Mouse (Mus musculus) kidney, embryonic 15.5 days (tissue): ENCODE measurements around the gene Ttc9. TPM values are rescaled to one million over a fixed set of nuclear protein-coding genes. Genes with fewer than 3 reads are reported as not detected.
A peak's percentile ranks its signal among the peaks of the same experiment; 100 is the strongest.

Experiments used
- ATAC-seq: fragments of 200-750 bp; cut with Nextera tagmentation; replicated peaks from 2 replicates; pipeline ENCODE4 v1.8.0; 2017; ENCODE audit warnings: moderate TSS enrichment; ENCODE audit not compliant: low FRiP score
- H3K27ac ChIP-seq: fragments of 300-500 bp; sonication (generic); 2 replicates; pipeline ENCODE4 v1.5.1; 2015; ENCODE audit warnings: mild to moderate bottlenecking, inconsistent platforms
- H3K27me3 ChIP-seq: fragments of 300-500 bp; sonication (generic); 2 replicates; pipeline ENCODE4 v1.6.1; 2015; ENCODE audit warnings: inconsistent platforms
- H3K36me3 ChIP-seq: fragments of 300-500 bp; sonication (generic); 2 replicates; pipeline ENCODE4 v1.6.1; 2015; ENCODE audit warnings: inconsistent platforms
- H3K4me1 ChIP-seq: fragments of 300-500 bp; sonication (generic); 2 replicates; pipeline ENCODE4 v1.6.1; 2015; ENCODE audit warnings: inconsistent platforms
- H3K4me2 ChIP-seq: fragments of 300-500 bp; sonication (generic); 2 replicates; pipeline ENCODE4 v1.6.1; 2015; ENCODE audit warnings: moderate library complexity, mild to moderate bottlenecking, inconsistent platforms
- H3K4me3 ChIP-seq: fragments of 300-500 bp; sonication (generic); replicated peaks from 2 replicates; pipeline ENCODE4 v1.5.1; 2015; ENCODE audit warnings: mild to moderate bottlenecking, inconsistent platforms
- H3K9ac ChIP-seq: fragments of 300-500 bp; sonication (generic); 2 replicates; pipeline ENCODE4 v1.6.1; 2015; ENCODE audit warnings: mild to moderate bottlenecking, inconsistent platforms
- H3K9me3 ChIP-seq: fragments of 300-500 bp; sonication (generic); replicated peaks from 2 replicates; pipeline ENCODE4 v1.6.1; 2016; ENCODE audit warnings: inconsistent platforms
- whole genome bisulfite sequencing: fragments of 180-500 bp; shearing (Covaris S2); methylation state at CpG from one replicate; pipeline ENCODE4 v1.1.7; 2015; ENCODE audit warnings: mixed read lengths; 5-methylcytosine and 5-hydroxymethylcytosine counted together
- polyA plus RNA-seq: library from polyadenylated mRNA; unstranded; fragments of >200 nt; fragmentation: Nextera tagmentation; extraction: Ambion mirVana; gene quantifications from 2 replicates; pipeline ENCODE4 v1.2.1, GENCODE M21; 2015

The Ttc9 gene
- polyA plus RNA-seq, 1 experiment from 2014 or later: 1.4 TPM

DNA sequence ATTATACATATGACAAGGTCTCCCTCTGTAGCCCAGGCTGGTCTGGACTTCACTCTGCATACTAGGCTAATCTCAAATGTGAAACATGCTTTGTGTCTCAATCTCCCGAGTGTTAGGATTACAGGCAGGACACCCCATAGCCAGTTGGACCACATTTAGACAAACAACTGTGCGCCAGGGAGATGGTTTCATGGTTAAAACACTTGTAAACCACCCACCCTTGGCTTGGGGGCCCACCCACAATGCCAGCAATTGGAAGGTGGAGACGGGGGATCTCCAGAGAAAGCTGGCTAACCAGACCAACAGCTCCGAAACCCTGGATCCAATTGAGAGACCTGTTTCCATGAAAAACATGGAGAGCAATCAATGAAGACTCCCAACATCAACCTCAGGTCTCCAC, 3.0 kb upstream of the Ttc9 start:
- Histone ChIP-seq H3K9me3 (no peaks in the 10 kb centered on the region), H3K4me3 (no peak overlapping the region), H3K36me3 (no peaks in the 10 kb centered on the region), H3K4me1 (peaks cover 19% of the 10 kb centered on the region), H3K4me2 (no peak overlapping the region), H3K9ac (no peak overlapping the region), H3K27ac (no peak overlapping the region), H3K27me3 (peaks cover 82% of the 10 kb centered on the region)
- no peak for ATAC-seq
- 84% methylated on average over 4 of the region's 4 CpGs for WGBS

DNA sequence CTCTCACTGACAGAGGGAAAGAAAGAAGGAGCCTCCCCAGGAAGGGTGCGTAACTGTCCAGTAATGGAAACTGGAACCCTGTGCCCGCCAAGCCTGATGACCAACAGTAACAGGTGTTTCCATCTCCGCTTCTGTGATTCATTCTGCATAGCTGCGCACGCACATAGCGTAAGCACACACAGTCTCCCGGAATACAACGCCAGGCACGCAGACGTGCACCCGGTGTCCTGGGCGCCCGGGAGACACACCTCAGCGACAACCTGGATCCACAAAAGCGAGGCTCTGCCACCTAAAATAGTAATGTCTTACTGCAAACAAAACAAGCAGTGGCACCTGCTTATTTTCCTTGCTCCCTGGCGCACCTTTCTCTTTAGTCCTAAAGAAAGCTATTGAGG, 532 bp upstream of the Ttc9 start:
- WGBS: 1% methylated on average over 16 of the region's 16 CpGs
- H3K9ac ChIP-seq: peak overlapping the region; percentile 43
- no peaks in the 10 kb centered on the region for H3K36me3 ChIP-seq
- peak overlapping the region; percentile 99 for H3K4me2 ChIP-seq
- H3K27ac ChIP-seq: no peak overlapping the region
- peaks cover 80% of the 10 kb centered on the region for H3K27me3 ChIP-seq
- ATAC-seq: peak; percentile 36; the same call in 1 of the 2 replicates
- H3K4me1 ChIP-seq: peaks cover 19% of the 10 kb centered on the region
- no peaks in the 10 kb centered on the region for H3K9me3 ChIP-seq
- peak overlapping the region; percentile 59 for H3K4me3 ChIP-seq

DNA sequence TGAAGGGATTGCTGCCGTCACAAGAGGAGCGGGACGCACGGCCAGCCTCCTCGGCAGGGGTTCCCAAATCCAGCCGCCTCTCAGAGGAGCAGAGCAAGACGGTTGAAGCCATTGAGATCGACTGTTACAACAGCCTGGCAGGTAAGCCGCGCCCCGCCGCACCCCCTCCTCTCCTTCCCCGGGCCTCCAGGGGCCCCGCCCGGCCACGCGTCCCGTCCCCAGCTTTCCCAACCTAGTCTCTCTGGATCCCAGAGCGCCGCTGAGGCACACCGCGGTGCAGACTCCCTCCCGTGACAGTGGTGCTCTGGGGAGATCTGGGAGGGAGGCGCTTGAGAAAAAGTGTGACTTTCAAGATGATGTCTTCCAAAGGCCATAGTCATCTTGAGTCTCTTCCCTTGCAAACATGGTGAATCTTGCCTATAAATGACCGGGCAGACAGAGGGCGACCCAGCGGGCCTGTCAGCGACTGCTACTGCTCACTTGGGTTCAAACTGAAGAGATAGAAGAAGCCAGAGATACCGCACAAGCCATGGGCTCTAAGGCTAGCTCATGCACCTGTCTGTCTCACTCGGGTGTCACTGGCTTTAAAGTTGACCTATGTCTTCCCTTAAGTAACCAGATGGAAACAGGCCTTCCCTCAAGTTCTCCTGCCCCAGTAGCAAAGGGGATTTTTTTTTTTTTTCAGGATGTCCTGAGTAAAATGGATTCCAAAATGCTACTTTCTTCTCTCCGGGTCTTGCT, 782 bp downstream of the Ttc9 start:
- Histone ChIP-seq H3K9ac (peak overlapping the region; percentile 43), H3K4me2 (peak overlapping the region; percentile 99), H3K4me3 (peak overlapping the region; percentile 59), H3K27me3 (peaks cover 69% of the 10 kb centered on the region), H3K9me3 (no peaks in the 10 kb centered on the region), H3K4me1 (peaks cover 19% of the 10 kb centered on the region), H3K27ac (no peak overlapping the region), H3K36me3 (no peaks in the 10 kb centered on the region)
- no peak for ATAC-seq
- 3% methylated on average over 31 of the region's 31 CpGs for WGBS

DNA sequence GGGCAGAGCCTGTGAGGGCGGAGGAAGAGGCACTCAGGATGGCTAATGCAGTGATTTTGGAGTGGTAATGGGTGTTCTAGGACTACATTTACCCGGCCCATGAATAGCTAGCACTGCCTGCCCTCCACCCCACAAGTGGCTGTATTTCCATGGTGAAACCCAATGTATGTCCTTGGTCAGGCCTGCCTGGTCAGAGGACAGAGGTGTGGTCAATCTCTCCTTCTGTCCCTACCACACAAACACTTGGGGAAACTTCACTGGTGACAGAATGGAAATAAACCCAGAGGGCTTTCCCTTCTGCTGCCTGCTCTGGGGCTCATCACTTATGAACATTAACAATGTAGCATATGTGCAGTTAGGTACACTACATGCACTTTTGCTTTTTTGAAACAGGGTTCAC, 2.2 kb downstream of the Ttc9 start:
- Histone ChIP-seq H3K4me1 (peaks cover 19% of the 10 kb centered on the region), H3K9me3 (no peaks in the 10 kb centered on the region)
- WGBS: 84% methylated on average over 2 of the region's 2 CpGs

DNA sequence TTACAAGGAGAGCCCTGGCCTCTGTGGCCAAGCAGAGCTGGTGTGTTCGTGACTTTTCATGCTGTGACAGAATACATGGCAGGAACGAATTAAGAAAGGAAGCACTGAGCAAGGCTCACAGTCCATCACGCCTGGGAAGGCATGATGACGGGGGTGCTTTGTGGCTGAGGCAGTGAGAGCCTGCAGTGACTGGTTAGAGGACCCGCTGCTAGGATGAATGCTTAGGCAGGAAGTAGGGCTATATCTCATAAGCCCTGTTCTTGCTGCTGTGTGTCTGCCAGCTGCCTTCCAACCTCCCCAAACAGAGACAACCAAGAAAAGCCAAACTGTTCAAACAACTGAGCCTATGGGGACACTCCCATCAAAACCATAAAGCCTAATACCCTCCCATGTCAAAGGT, 9.6 kb downstream of the Ttc9 start:
- no peak overlapping the region for H3K4me2 ChIP-seq

More for the DNA sequence above, 2.2 kb downstream of the Ttc9 start:
- H3K4me3 ChIP-seq: no peak overlapping the region
- H3K27me3 ChIP-seq: peaks cover 59% of the 10 kb centered on the region
- H3K27ac ChIP-seq: no peak overlapping the region
- ATAC-seq: no peak
- no peak overlapping the region for H3K9ac ChIP-seq
- no peaks in the 10 kb centered on the region for H3K36me3 ChIP-seq
- H3K4me2 ChIP-seq: no peak overlapping the region

DNA sequence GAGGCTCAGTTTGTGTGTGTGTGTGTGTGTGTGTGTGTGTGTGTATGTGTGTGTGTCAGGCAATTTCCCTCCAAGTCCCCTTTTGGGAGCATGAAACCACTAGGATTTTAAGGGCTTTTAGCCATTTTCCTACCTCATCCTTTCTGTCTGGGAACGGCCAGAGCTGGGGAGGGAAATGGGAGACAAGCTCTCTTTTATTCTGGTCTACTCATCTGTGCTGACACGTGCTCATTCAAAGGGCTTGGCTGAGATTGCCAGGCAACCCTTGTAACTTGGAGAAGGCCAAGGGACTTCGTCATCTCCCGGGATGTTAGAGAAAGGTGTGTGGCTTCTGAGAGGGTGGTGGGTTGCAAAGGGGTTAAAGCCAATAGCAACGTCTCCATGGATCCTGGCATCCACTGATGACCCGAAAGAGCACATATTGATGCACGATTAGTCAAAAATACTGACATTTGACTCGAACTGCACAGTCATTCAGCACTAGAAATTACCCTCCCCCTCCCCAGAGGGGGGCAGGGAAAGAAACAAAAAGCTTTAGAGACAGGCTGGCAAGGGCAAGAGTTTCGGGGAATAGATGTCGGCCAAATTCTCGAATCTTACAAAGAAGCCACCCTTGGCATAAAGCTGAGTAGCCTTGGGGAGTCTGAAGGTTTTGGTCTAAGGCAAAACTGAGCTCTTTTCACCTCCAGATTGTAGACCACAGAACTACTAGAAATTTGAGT, 11.5 kb downstream of the Ttc9 start:
- H3K9me3 ChIP-seq: no peaks in the 10 kb centered on the region
- no peak for ATAC-seq
- H3K4me2 ChIP-seq: no peak overlapping the region
- no peaks in the 10 kb centered on the region for H3K36me3 ChIP-seq
- no peaks in the 10 kb centered on the region for H3K27me3 ChIP-seq
- H3K4me3 ChIP-seq: no peak overlapping the region
- no peak overlapping the region for H3K27ac ChIP-seq
- H3K9ac ChIP-seq: no peak overlapping the region
- no peaks in the 10 kb centered on the region for H3K4me1 ChIP-seq
- 80% methylated on average over 11 of the region's 11 CpGs for WGBS

More for the DNA sequence above, 9.6 kb downstream of the Ttc9 start:
- no peaks in the 10 kb centered on the region for H3K27me3 ChIP-seq
- no peaks in the 10 kb centered on the region for H3K9me3 ChIP-seq
- no peaks in the 10 kb centered on the region for H3K36me3 ChIP-seq
- H3K4me3 ChIP-seq: no peak overlapping the region
- no peaks in the 10 kb centered on the region for H3K4me1 ChIP-seq
- ATAC-seq: no peak
- WGBS: 60% methylated on average over 5 of the region's 5 CpGs
- no peak overlapping the region for H3K27ac ChIP-seq
- H3K9ac ChIP-seq: no peak overlapping the region

DNA sequence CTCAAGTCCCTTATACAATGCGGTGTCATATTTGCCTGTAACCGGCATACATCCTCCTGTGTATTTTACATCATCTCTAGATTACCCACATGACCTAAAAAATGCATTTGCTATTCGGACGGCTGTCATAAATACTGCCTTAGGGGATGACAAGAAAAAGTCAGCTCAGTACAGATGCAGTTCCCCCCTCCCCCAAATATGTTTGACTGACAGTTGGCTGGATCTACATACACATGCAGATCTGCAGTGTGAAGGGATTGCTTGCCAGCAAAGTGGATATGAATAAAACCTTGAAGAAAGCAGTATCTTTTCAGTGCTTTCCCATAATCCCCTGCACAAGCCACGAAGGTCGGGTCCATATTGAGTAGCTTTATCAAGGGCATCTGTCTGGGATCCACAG, 15.8 kb downstream of the Ttc9 start:
- H3K9ac ChIP-seq: no peak overlapping the region
- H3K4me3 ChIP-seq: no peak overlapping the region
- no peak for ATAC-seq
- 74% methylated on average over 6 of the region's 6 CpGs for WGBS
- H3K27me3 ChIP-seq: no peaks in the 10 kb centered on the region
- H3K36me3 ChIP-seq: no peaks in the 10 kb centered on the region
- no peak overlapping the region for H3K27ac ChIP-seq
- no peaks in the 10 kb centered on the region for H3K9me3 ChIP-seq
- H3K4me2 ChIP-seq: no peak overlapping the region
- H3K4me1 ChIP-seq: no peaks in the 10 kb centered on the region

DNA sequence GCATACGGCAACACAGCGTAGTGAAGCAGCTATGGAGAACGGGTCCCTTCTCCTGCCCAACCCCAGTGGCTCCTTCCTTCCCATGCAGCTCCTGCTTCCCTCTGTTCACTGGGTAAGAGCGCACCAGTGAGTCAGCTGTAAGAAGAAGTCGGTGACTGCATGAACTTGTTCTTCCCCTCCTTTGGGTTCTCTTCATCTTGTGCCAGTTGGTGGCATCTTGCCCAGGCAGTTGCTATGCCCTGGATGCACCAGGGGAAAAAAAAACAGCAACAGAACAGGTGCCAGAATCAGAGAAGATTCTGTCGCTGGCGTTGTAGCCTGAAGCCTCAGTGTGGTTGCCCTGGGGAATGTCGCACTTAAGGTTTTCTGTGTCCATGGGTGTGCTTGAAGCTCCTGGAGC, 22.3 kb downstream of the Ttc9 start:
- H3K27ac ChIP-seq: no peak overlapping the region
- 92% methylated on average over 8 of the region's 8 CpGs for WGBS

DNA sequence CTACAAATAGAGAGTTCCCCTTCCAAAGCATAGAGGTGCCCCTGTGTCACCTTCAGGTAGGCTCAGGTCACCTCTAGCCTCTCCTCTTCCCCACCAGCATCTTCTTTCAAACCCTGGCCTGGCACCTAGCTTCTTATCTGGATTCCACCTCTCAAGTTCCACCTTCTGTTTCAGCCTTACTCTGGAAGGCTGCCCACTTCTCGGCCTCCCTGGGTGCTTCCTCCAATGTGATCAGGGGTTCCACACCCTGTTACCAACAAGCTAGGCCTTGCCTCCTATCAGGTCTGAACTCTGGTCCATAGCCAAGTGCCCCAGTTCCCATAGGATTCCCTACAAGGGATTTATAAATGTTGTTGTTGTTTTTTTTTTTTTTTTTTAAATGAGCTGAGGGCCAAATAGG, 26.3 kb downstream of the Ttc9 start:
- no peak overlapping the region for H3K9ac ChIP-seq
- no peaks in the 10 kb centered on the region for H3K9me3 ChIP-seq
- WGBS: 77% methylated on average over 1 of the region's 1 CpGs
- H3K4me3 ChIP-seq: no peak overlapping the region
- no peaks in the 10 kb centered on the region for H3K36me3 ChIP-seq
- no peaks in the 10 kb centered on the region for H3K27me3 ChIP-seq
- H3K4me2 ChIP-seq: no peak overlapping the region
- ATAC-seq: no peak
- H3K4me1 ChIP-seq: no peaks in the 10 kb centered on the region
- no peak overlapping the region for H3K27ac ChIP-seq

More for the DNA sequence above, 22.3 kb downstream of the Ttc9 start:
- no peak for ATAC-seq
- no peak overlapping the region for H3K4me2 ChIP-seq
- no peaks in the 10 kb centered on the region for H3K27me3 ChIP-seq
- H3K36me3 ChIP-seq: no peaks in the 10 kb centered on the region
- H3K9me3 ChIP-seq: no peaks in the 10 kb centered on the region
- H3K4me3 ChIP-seq: no peak overlapping the region
- H3K9ac ChIP-seq: no peak overlapping the region
- no peaks in the 10 kb centered on the region for H3K4me1 ChIP-seq

DNA sequence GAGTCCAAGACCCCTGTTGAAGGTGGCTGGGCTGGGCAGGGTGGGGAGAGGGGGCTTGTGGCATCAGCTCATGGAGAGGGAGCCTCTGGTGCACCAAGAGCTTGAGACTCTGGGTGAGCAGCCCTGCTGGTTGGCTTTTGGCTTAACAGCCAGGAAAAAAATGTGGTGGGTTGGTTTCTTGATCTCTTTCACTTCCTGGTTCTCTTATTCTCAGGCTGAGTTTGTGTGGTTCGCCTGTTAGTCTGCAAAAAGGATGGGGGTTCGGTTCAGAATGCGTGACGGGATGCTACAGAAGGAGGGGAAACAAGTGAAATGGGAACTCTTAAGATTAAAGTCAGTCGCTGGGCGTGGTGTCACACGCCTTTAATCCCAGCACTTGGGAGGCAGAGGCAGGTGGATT, 27.0 kb downstream of the Ttc9 start:
- no peak overlapping the region for H3K4me2 ChIP-seq
- no peaks in the 10 kb centered on the region for H3K36me3 ChIP-seq
- H3K4me1 ChIP-seq: no peaks in the 10 kb centered on the region
- H3K4me3 ChIP-seq: no peak overlapping the region
- no peak for ATAC-seq
- no peak overlapping the region for H3K27ac ChIP-seq
- no peaks in the 10 kb centered on the region for H3K9me3 ChIP-seq
- H3K27me3 ChIP-seq: no peaks in the 10 kb centered on the region
- 84% methylated on average over 7 of the region's 7 CpGs for WGBS
- H3K9ac ChIP-seq: no peak overlapping the region

DNA sequence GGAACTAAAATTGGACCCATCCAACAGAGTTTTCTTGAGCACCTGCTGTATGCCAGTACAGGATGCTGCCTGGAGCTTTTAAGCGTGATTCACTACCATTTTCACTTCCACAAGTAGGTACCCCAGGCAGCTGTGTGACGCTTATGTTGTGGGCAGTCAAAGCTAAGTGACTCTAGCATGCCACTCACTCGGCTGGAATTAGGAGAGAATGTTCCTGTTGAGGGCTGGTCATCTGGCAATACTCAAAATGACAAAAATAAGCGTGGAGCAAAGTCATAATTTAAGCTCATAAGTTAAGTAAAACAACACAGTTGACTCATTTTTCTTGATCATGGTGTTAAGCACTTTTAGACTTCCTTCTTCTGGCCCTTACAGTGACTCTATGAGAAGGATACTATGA, 31.0 kb downstream of the Ttc9 start:
- Histone ChIP-seq H3K9me3 (no peaks in the 10 kb centered on the region), H3K4me3 (no peak overlapping the region), H3K27me3 (no peaks in the 10 kb centered on the region), H3K36me3 (no peaks in the 10 kb centered on the region), H3K9ac (no peak overlapping the region), H3K4me2 (no peak overlapping the region), H3K4me1 (no peaks in the 10 kb centered on the region), H3K27ac (no peak overlapping the region)
- WGBS: 85% methylated on average over 4 of the region's 4 CpGs
- no peak for ATAC-seq

DNA sequence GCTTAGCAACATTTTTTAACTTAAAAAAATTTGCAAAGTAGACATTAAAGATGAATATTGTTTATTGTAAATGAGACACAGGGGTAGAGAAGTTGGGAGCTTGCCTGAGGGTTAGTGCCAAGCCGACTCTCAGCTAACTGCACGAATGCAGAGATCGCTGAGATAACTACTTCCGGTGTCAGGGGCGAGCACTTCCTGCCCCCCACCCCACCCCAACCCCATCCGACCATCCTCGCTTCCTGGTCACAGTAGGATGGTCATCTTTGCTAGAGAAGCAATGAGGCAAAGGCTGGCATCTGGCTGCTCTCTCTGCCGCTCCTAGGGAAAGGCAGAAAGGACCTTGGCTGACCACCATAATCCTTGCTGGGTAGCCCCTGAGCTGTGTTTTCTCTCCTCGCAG, 32.1 kb downstream of the Ttc9 start:
- H3K4me3 ChIP-seq: no peak overlapping the region
- no peaks in the 10 kb centered on the region for H3K9me3 ChIP-seq
- no peaks in the 10 kb centered on the region for H3K36me3 ChIP-seq
- no peak overlapping the region for H3K27ac ChIP-seq
- H3K4me1 ChIP-seq: no peaks in the 10 kb centered on the region
- 80% methylated on average over 9 of the region's 9 CpGs for WGBS
- ATAC-seq: no peak
- no peaks in the 10 kb centered on the region for H3K27me3 ChIP-seq
- no peak overlapping the region for H3K4me2 ChIP-seq
- H3K9ac ChIP-seq: no peak overlapping the region
